In genomic region chr19:44554861-44555590, GRCm38 (mm10) we compare ENCODE assay signal across 7 mouse cellular contexts. TPM values are rescaled to one million over a fixed set of nuclear protein-coding genes. Genes with fewer than 3 reads are reported as not detected.
DNase-seq lines count a peak whose midpoint lies in the region; ATAC-seq lines count a peak whose summit lies in the region.

Ndufb8 (minus strand) TSS chr19:44555440.

- peak; percentile 91 for ATAC-seq in granulocyte monocyte progenitor cell, adult 5-6 weeks (replicated peaks; ENCODE audit: poor library complexity, severe bottlenecking)
- peak; percentile 91 for ATAC-seq in midbrain, embryonic 13.5 days

- peaks cover 37% of the 10 kb centered on the region for H3K36me3 ChIP-seq in embryonic facial prominence, embryonic 10.5 days (replicated peaks)
- H3K36me3 ChIP-seq in limb, embryonic 10.5 days, result peaks cover 37% of the 10 kb centered on the region
- H3K36me3 ChIP-seq in midbrain, embryonic 13.5 days, result peaks cover 35% of the 10 kb centered on the region

- peak within 1 kb of the TSS; percentile 96 for H3K4me3 ChIP-seq in embryonic facial prominence, embryonic 10.5 days
- H3K4me3 ChIP-seq in limb, embryonic 10.5 days, result peak within 1 kb of the TSS; percentile 77
- H3K4me3 ChIP-seq in midbrain, embryonic 13.5 days (replicated peaks), result peak within 1 kb of the TSS; percentile 87

- H3K4me1 ChIP-seq in embryonic facial prominence, embryonic 10.5 days, result peaks cover 16% of the 10 kb centered on the region
- H3K4me1 ChIP-seq in limb, embryonic 10.5 days, result peaks cover 15% of the 10 kb centered on the region
- peaks cover 16% of the 10 kb centered on the region for H3K4me1 ChIP-seq in midbrain, embryonic 13.5 days (replicated peaks)

- peak within 1 kb of the TSS; percentile 92 for H3K9ac ChIP-seq in midbrain, embryonic 13.5 days (replicated peaks)

- under 1% methylated on average over 50 of the region's 50 CpGs for WGBS in embryonic facial prominence, embryonic 10.5 days
- under 1% methylated on average over 50 of the region's 50 CpGs for WGBS in limb, embryonic 10.5 days
- whole genome bisulfite sequencing in midbrain, embryonic 13.5 days, result under 1% methylated on average over 50 of the region's 50 CpGs

- H3K27me3 ChIP-seq in embryonic facial prominence, embryonic 10.5 days (replicated peaks; ENCODE audit: low read depth, poor library complexity, severe bottlenecking), result peaks cover 7% of the 10 kb centered on the region
- H3K27me3 ChIP-seq in limb, embryonic 10.5 days (ENCODE audit: low read depth, poor library complexity, severe bottlenecking), result peaks cover 7% of the 10 kb centered on the region; the same call in 1 of the 2 replicates
- peaks cover 13% of the 10 kb centered on the region for H3K27me3 ChIP-seq in midbrain, embryonic 13.5 days

- DNase-seq in adrenal gland, postnatal 10 days, result peak; percentile 99
- DNase-seq in embryonic facial prominence, embryonic 10.5 days (ENCODE audit: low spot score), result peak; percentile 96
- DNase-seq in kidney, adult 11 months, result peak; percentile 93
- peak; percentile 99 for DNase-seq in limb, embryonic 10.5 days (ENCODE audit: low spot score)
- peak; percentile 87 for DNase-seq in spleen, adult 12 weeks (ENCODE audit: low spot score)

- H3K4me2 ChIP-seq in midbrain, embryonic 13.5 days (replicated peaks), result peak within 1 kb of the TSS; percentile 97

- no peaks in the 10 kb centered on the region for H3K9me3 ChIP-seq in embryonic facial prominence, embryonic 10.5 days
- H3K9me3 ChIP-seq in limb, embryonic 10.5 days (replicated peaks), result no peaks in the 10 kb centered on the region
- no peaks in the 10 kb centered on the region for H3K9me3 ChIP-seq in midbrain, embryonic 13.5 days

- H3K27ac ChIP-seq in embryonic facial prominence, embryonic 10.5 days (replicated peaks), result peak within 1 kb of the TSS; percentile 96
- peak within 1 kb of the TSS; percentile 94 for H3K27ac ChIP-seq in limb, embryonic 10.5 days
- H3K27ac ChIP-seq in midbrain, embryonic 13.5 days, result peak within 1 kb of the TSS; percentile 64

RNA-seq across cellular contexts. Expression of gene Ndufb8, which starts in this region (rescaled TPM):
- 1,000 to 10,000 TPM; 1,057 to 1,125 TPM for total RNA-seq in adrenal gland, postnatal 10 days (2021)
- 645 and 648 TPM in 2 replicates for polyA plus RNA-seq in embryonic facial prominence, embryonic 10.5 days (2016; fragmentation: Nextera tagmentation; extraction: Ambion mirVana)
- 424 and 454 TPM in 2 replicates for total RNA-seq in granulocyte monocyte progenitor cell, adult 5-6 weeks (2014; fragmentation: Nextera tagmentation)
- 298 and 303 TPM in 2 replicates for total RNA-seq in granulocyte monocyte progenitor cell, adult 5-6 weeks (2017)
- polyA plus RNA-seq in limb, embryonic 10.5 days (2016; fragmentation: Nextera tagmentation; extraction: Ambion mirVana), result 664 and 683 TPM in 2 replicates
- 546 and 548 TPM in 2 replicates for polyA plus RNA-seq in midbrain, embryonic 13.5 days (2015; fragmentation: Nextera tagmentation; extraction: Ambion mirVana)

Comparison
In these comparisons a context has a peak if more than half of its experiments do, and no peak if none do; other contexts are left out.
1. Peak in every context shown above with its lines: DNase-seq, ATAC-seq, H3K4me3 ChIP-seq and H3K27ac ChIP-seq.